Mouse (Mus musculus): ENCODE measurements around the gene Spice1. TPM values are rescaled to one million over a fixed set of nuclear protein-coding genes. Genes with fewer than 3 reads are reported as not detected.

The Spice1 gene
- polyA plus RNA-seq, 1 experiment from 2014 or later: 11.9 TPM

DNA sequence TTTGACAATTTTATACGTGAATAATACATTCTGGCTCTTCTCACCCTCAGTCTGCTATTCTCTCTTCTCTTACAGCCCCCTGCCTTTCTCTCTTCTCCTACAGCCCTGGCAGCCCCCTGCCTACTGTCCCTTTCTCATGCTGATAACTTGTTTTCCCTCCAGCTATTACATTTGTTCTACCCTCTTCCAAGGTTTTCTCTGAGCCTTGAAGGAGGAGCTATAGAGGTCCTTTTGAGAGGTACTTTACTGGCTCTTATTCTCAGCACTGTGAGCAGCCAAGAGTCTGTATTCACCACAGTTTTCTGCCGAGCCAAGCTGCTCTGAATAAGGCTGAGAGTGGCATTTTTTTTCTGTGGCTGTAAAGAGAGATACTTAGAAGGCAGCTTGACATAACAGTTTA is 36.6 kb downstream of the Spice1 start:
- WGBS: 17% methylated on average over 2 of the region's 2 CpGs
- no peaks in the 10 kb centered on the region; the same call in 1 of the 2 replicates for H3K4me1 ChIP-seq (replicated peaks)
- no peak overlapping the region for H3K9ac ChIP-seq
- H3K36me3 ChIP-seq: no peaks in the 10 kb centered on the region
- peak overlapping the region; percentile 55 for H3K27ac ChIP-seq (replicated peaks)
- no peak overlapping the region for H3K4me3 ChIP-seq
- no peaks in the 10 kb centered on the region for H3K27me3 ChIP-seq
- H3K9me3 ChIP-seq: no peaks in the 10 kb centered on the region
- H3K4me2 ChIP-seq: no peak overlapping the region
- peak; percentile 85 for ATAC-seq (ENCODE audit: low FRiP score, low read depth)

- no peaks in the 10 kb centered on the region for H3K27me3 ChIP-seq
- no peak overlapping the region for H3K4me2 ChIP-seq
- ATAC-seq (ENCODE audit: low FRiP score, low read depth): no peak
- no peak overlapping the region for H3K27ac ChIP-seq (replicated peaks)
- H3K36me3 ChIP-seq: 0 out of 2 replicates have a peak, but pooled peaks cover 4% of the 10 kb centered on the region
- no peaks in the 10 kb centered on the region for H3K9me3 ChIP-seq
- WGBS: 77% methylated on average over 1 of the region's 1 CpGs
- H3K4me3 ChIP-seq: no peak overlapping the region
- H3K9ac ChIP-seq: no peak overlapping the region
- H3K4me1 ChIP-seq (replicated peaks): no peaks in the 10 kb centered on the region; the same call in 1 of the 2 replicates
Measured at GRCm38 (mm10) chr16:44384251-44384650, 37.3 kb downstream of the Spice1 start.

DNA sequence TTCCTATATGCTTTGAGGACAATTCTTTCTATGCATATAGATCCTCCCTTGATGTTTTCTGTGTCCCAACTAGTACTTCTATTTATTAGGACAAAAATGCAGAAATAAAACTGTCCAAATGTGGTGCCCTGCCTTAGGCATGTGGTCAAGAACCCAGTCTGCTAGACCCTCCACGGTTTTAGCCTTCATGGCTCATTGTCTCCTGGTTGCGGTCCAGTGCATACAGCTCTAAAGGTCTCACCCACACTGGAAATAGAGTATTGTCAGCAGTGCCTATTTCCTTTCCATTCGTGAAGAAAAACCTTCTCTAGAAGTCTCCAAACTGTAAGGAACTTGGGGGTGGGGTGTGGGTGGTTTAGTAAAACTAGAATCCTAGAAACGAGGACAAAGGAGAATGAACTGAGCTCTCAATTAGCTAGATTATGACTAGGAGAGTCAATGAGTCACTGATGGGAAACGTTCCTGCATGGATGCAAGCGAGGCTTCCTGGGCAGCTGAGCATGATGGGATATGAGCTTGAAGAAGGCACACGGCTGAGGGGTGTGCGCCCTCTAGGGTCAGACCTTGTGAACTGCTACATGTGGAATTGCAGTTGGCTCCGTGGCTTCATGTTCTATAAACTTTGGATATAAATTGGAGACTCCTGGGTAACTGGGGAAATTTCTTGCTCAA is 45.1 kb downstream of the Spice1 start:
- H3K9ac ChIP-seq: no peak overlapping the region
- H3K27ac ChIP-seq (replicated peaks): no peak overlapping the region
- ATAC-seq (ENCODE audit: low FRiP score, low read depth): no peak
- 0 out of 2 replicates have a peak, but pooled peaks cover 5% of the 10 kb centered on the region for H3K36me3 ChIP-seq
- no peaks in the 10 kb centered on the region for H3K9me3 ChIP-seq
- H3K4me2 ChIP-seq: no peak overlapping the region
- H3K4me3 ChIP-seq: no peak overlapping the region
- 35% methylated on average over 9 of the region's 9 CpGs for WGBS
- H3K4me1 ChIP-seq (replicated peaks): peaks cover 13% of the 10 kb centered on the region
- H3K27me3 ChIP-seq: no peaks in the 10 kb centered on the region

GRCm38 (mm10) chr16:44394577-44395243 is 47.8 kb downstream of the Spice1 start, which contains the start of gene Cfap44:
Gene Cfap44 (plus strand): TSS chr16:44394796.
- Histone ChIP-seq H3K4me3 (peak within 1 kb of the TSS; percentile 39), H3K9ac (peak within 1 kb of the TSS; percentile 42), H3K36me3 (no peaks in the 10 kb centered on the region), H3K4me2 (peak within 1 kb of the TSS; percentile 65), H3K9me3 (no peaks in the 10 kb centered on the region), H3K27ac (replicated peaks) (peak within 1 kb of the TSS; percentile 25), H3K4me1 (replicated peaks) (peaks cover 13% of the 10 kb centered on the region), H3K27me3 (no peaks in the 10 kb centered on the region)
- WGBS: under 1% methylated on average over 17 of the region's 17 CpGs
- peak; percentile 91 for ATAC-seq (ENCODE audit: low FRiP score, low read depth)

- Histone ChIP-seq H3K9ac (no peak overlapping the region), H3K27me3 (no peaks in the 10 kb centered on the region), H3K36me3 (no peaks in the 10 kb centered on the region), H3K4me2 (no peak overlapping the region), H3K9me3 (no peaks in the 10 kb centered on the region), H3K27ac (replicated peaks) (no peak overlapping the region), H3K4me1 (replicated peaks) (no peaks in the 10 kb centered on the region), H3K4me3 (no peak overlapping the region)
- ATAC-seq (ENCODE audit: low FRiP score, low read depth): no peak
- WGBS: 97% methylated on average over 5 of the region's 5 CpGs
Measured at GRCm38 (mm10) chr16:44404933-44405332, 58.0 kb downstream of the Spice1 start.

GRCm38 (mm10) chr16:44407211-44407610 is 60.3 kb downstream of the Spice1 start:
- 93% methylated on average over 5 of the region's 5 CpGs for WGBS
- no peak overlapping the region for H3K9ac ChIP-seq
- no peaks in the 10 kb centered on the region for H3K4me1 ChIP-seq (replicated peaks)
- H3K4me3 ChIP-seq: no peak overlapping the region
- no peaks in the 10 kb centered on the region for H3K27me3 ChIP-seq
- H3K9me3 ChIP-seq: no peaks in the 10 kb centered on the region
- H3K27ac ChIP-seq (replicated peaks): no peak overlapping the region
- H3K4me2 ChIP-seq: no peak overlapping the region
- no peak for ATAC-seq (ENCODE audit: low FRiP score, low read depth)
- H3K36me3 ChIP-seq: no peaks in the 10 kb centered on the region

DNA sequence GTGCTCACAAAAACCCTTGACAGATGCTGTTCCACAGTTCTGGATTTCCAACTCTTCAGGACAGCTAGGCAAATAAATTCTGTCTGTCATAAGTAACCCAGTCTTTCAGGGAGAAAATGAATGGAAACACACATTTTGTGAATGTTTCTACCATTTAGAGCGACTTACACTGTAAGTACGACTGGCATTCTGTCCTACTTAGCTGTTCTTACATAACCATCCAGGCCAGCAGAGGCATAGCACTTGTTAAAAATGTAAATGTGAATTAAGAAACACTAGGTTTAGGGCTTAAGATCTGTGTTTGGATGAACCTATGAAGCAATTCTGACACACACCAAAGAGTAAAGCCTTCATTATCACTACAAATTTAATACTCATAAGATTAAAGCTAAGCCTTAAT is 61.4 kb downstream of the Spice1 start:
- no peak overlapping the region for H3K4me3 ChIP-seq
- no peaks in the 10 kb centered on the region for H3K27me3 ChIP-seq
- H3K9ac ChIP-seq: no peak overlapping the region
- no peak for ATAC-seq (ENCODE audit: low FRiP score, low read depth)
- 98% methylated on average over 2 of the region's 2 CpGs for WGBS
- H3K36me3 ChIP-seq: no peaks in the 10 kb centered on the region
- no peak overlapping the region for H3K4me2 ChIP-seq
- H3K27ac ChIP-seq (replicated peaks): no peak overlapping the region
- no peaks in the 10 kb centered on the region for H3K9me3 ChIP-seq
- H3K4me1 ChIP-seq (replicated peaks): no peaks in the 10 kb centered on the region

- ATAC-seq (ENCODE audit: low FRiP score, low read depth): no peak
- H3K36me3 ChIP-seq: no peaks in the 10 kb centered on the region
- 75% methylated on average over 6 of the region's 6 CpGs for WGBS
Measured at GRCm38 (mm10) chr16:44410176-44410575, 63.3 kb downstream of the Spice1 start.

DNA sequence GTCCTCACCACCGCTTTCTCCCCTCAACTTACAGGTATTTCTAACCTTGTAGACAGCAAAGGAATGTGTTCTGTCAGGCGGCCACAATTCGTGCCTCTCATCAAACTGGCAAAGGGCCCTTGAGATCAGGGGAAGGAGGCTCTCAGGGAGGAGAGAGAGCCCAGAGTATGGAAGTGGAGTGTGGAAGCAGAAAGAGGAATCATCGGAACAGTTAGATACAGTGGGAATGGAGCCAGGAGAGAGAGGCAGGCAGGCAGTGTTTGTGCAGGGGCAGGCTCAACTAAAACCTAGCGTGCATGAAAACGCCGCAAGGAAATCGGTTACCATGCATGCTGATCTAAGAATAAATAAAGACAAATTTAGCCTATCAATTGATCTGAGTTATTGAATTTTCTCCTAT is 70.7 kb downstream of the Spice1 start:
- H3K9me3 ChIP-seq: no peaks in the 10 kb centered on the region
- H3K9ac ChIP-seq: no peak overlapping the region
- no peak overlapping the region for H3K4me3 ChIP-seq
- H3K4me1 ChIP-seq (replicated peaks): no peaks in the 10 kb centered on the region
- no peaks in the 10 kb centered on the region for H3K36me3 ChIP-seq
- H3K27me3 ChIP-seq: no peaks in the 10 kb centered on the region
- WGBS: 74% methylated on average over 8 of the region's 8 CpGs
- H3K4me2 ChIP-seq: no peak overlapping the region
- H3K27ac ChIP-seq (replicated peaks): no peak overlapping the region
- ATAC-seq (ENCODE audit: low FRiP score, low read depth): no peak

More at GRCm38 (mm10) chr16:44410176-44410575, 63.3 kb downstream of the Spice1 start:
- H3K4me1 ChIP-seq (replicated peaks): no peaks in the 10 kb centered on the region
- no peak overlapping the region for H3K4me2 ChIP-seq
- no peak overlapping the region for H3K27ac ChIP-seq (replicated peaks)
- H3K27me3 ChIP-seq: no peaks in the 10 kb centered on the region
- H3K4me3 ChIP-seq: no peak overlapping the region
- no peaks in the 10 kb centered on the region for H3K9me3 ChIP-seq
- H3K9ac ChIP-seq: no peak overlapping the region

GRCm38 (mm10) chr16:44421735-44422134 is 74.8 kb downstream of the Spice1 start:
- Histone ChIP-seq H3K36me3 (no peaks in the 10 kb centered on the region), H3K27ac (replicated peaks) (no peak overlapping the region), H3K4me1 (replicated peaks) (0 out of 2 replicates have a peak, but pooled peaks cover 5% of the 10 kb centered on the region), H3K4me2 (no peak overlapping the region), H3K9me3 (no peaks in the 10 kb centered on the region), H3K27me3 (no peaks in the 10 kb centered on the region), H3K4me3 (no peak overlapping the region), H3K9ac (no peak overlapping the region)
- ATAC-seq (ENCODE audit: low FRiP score, low read depth): no peak
- 90% methylated on average over 8 of the region's 8 CpGs for WGBS

GRCm38 (mm10) chr16:44423499-44423898 is 76.6 kb downstream of the Spice1 start:
- Histone ChIP-seq H3K4me2 (no peak overlapping the region), H3K27ac (replicated peaks) (no peak overlapping the region), H3K4me3 (no peak overlapping the region), H3K9ac (no peak overlapping the region), H3K9me3 (no peaks in the 10 kb centered on the region), H3K4me1 (replicated peaks) (0 out of 2 replicates have a peak, but pooled peaks cover 5% of the 10 kb centered on the region), H3K36me3 (no peaks in the 10 kb centered on the region), H3K27me3 (no peaks in the 10 kb centered on the region)
- no peak for ATAC-seq (ENCODE audit: low FRiP score, low read depth)
- WGBS: 31% methylated on average over 3 of the region's 3 CpGs

- Histone ChIP-seq H3K4me1 (replicated peaks) (0 out of 2 replicates have a peak, but pooled peaks cover 2% of the 10 kb centered on the region), H3K4me3 (no peak overlapping the region), H3K9me3 (no peaks in the 10 kb centered on the region), H3K27ac (replicated peaks) (no peak overlapping the region), H3K36me3 (no peaks in the 10 kb centered on the region), H3K9ac (no peak overlapping the region), H3K27me3 (no peaks in the 10 kb centered on the region), H3K4me2 (no peak overlapping the region)
- WGBS: 88% methylated on average over 5 of the region's 5 CpGs
- no peak for ATAC-seq (ENCODE audit: low FRiP score, low read depth)
Measured at GRCm38 (mm10) chr16:44428456-44428855, 81.5 kb downstream of the Spice1 start.
